Mouse (Mus musculus) G1E (cell line): Measurements from ENCODE around the gene Zfp87. TPM values are rescaled to one million over a fixed set of nuclear protein-coding genes. Genes with fewer than 3 reads are reported as not detected.
A peak's percentile ranks its signal among the peaks of the same experiment; 100 is the strongest.

Experiments
- ATAC-seq: 2 replicates; pipeline ENCODE4 v1.8.0; 2016; ENCODE audit warnings: mild to moderate bottlenecking; ENCODE audit not compliant: insufficient number of reproducible peaks, poor library complexity, low FRiP score, severe bottlenecking; ENCODE audit errors: extremely low read depth
- DNase-seq: peaks from one replicate; pipeline ENCODE4 v3.0.0; 2012; ENCODE audit warnings: low spot score
- H3K27me3 ChIP-seq: 2 replicates; pipeline ENCODE4 v1.6.1; 2012; ENCODE audit warnings: mild to moderate bottlenecking, low read length, inconsistent platforms; ENCODE audit not compliant: insufficient read depth
- H3K36me3 ChIP-seq: replicated peaks from 2 replicates; pipeline ENCODE3; 2012; ENCODE audit warnings: mild to moderate bottlenecking, inconsistent platforms
- H3K4me1 ChIP-seq: 2 replicates; pipeline ENCODE4 v1.6.1; 2012; ENCODE audit warnings: low read depth, low read length, inconsistent platforms, mixed read lengths; ENCODE audit not compliant: insufficient read depth
- H3K4me3 ChIP-seq: 2 replicates; pipeline ENCODE4 v1.5.1; 2012; ENCODE audit warnings: low read depth, mild to moderate bottlenecking, inconsistent platforms, low read length, moderate library complexity, mixed read lengths
- H3K9me3 ChIP-seq: replicated peaks from 2 replicates; pipeline ENCODE4 v1.6.1; 2012; ENCODE audit warnings: inconsistent platforms
- CTCF ChIP-seq: IDR thresholded peaks from 2 replicates; pipeline ENCODE4 v1.5.1; 2012; ENCODE audit warnings: low read depth, low read length, inconsistent platforms, mixed read lengths
- GATA1 ChIP-seq: IDR thresholded peaks from 2 replicates; pipeline ENCODE4 v1.6.1; 2012; ENCODE audit warnings: borderline replicate concordance, low read length, inconsistent platforms, mixed read lengths
- GATA2 ChIP-seq: IDR thresholded peaks from 2 replicates; pipeline ENCODE4 v1.6.1; 2012; ENCODE audit warnings: low read depth, low read length, inconsistent platforms, borderline replicate concordance
- POLR2AphosphoS5 ChIP-seq: IDR thresholded peaks from 2 replicates; pipeline ENCODE4 v1.6.1; 2012; ENCODE audit warnings: low read depth, low read length, inconsistent platforms; ENCODE audit not compliant: insufficient replicate concordance
- TAL1 ChIP-seq: conservative IDR thresholded peaks from 2 replicates; pipeline ENCODE4 v1.6.1; 2012; ENCODE audit warnings: low read depth, low read length, inconsistent platforms, mixed read lengths
- polyA plus RNA-seq: library from polyadenylated mRNA; stranded (reverse); fragments of >175 nt; gene quantifications from 2 replicates; pipeline ENCODE4 v1.2.3, GENCODE M21; 2012
- total RNA-seq, 2 experiments: library from RNA; stranded (forward) in 1 of 2; stranded (reverse) in 1 of 2; fragments of 200-1000 nt in 1 of 2; fragments of >200 nt in 1 of 2; fragmentation: Nextera tagmentation in 1 of 2; gene quantifications; 2 replicates each; pipeline ENCODE4 v1.2.3; 2014 to 2017

Zfp87 gene
- total RNA-seq (2014; fragmentation: Nextera tagmentation) = 35.0 and 43.3 TPM in 2 replicates
- 31.5 and 32.8 TPM in 2 replicates for total RNA-seq (2017)
- 0.86 and 1.3 TPM in 2 replicates for polyA plus RNA-seq

GRCm38 (mm10) chr13:67525753-67526410 is at the start of gene Zfp87, which contains the start of gene Gm26965:
Gene Zfp87, minus strand, starts transcription at chr13:67526177.
Gene Gm26965, minus strand, starts transcription at chr13:67526151.
- no peaks in the 10 kb centered on the region for H3K9me3 ChIP-seq

GRCm38 (mm10) chr13:67572591-67573189 is 46.7 kb upstream of the Zfp87 start:
- no peak for DNase-seq
- no peak for ATAC-seq
- no peaks in the 10 kb centered on the region for H3K9me3 ChIP-seq
- TF ChIP-seq POLR2AphosphoS5 (no peak), TAL1 (no peak), CTCF (no peak), GATA1 (no peak), GATA2 (no peak)
- H3K27me3 ChIP-seq = no peaks in the 10 kb centered on the region
- no peaks in the 10 kb centered on the region for H3K36me3 ChIP-seq
- H3K4me3 ChIP-seq = no peak overlapping the region
- H3K4me1 ChIP-seq = no peaks in the 10 kb centered on the region

More at GRCm38 (mm10) chr13:67525753-67526410, at the start of gene Zfp87, which contains the start of gene Gm26965:
- Histone ChIP-seq H3K36me3 (peaks cover 18% of the 10 kb centered on the region), H3K27me3 (no peaks in the 10 kb centered on the region), H3K4me1 (peaks cover 32% of the 10 kb centered on the region), H3K4me3 (peak within 1 kb of the TSS; percentile 99)
- DNase-seq = peak; percentile 67
- 0 out of 2 replicates have a peak, but pooled peaks have one; percentile 54 for TF ChIP-seq POLR2AphosphoS5
- TF ChIP-seq GATA2 = no peak
- peak; percentile 98 for ATAC-seq

- TF ChIP-seq GATA1 (no peak), POLR2AphosphoS5 (no peak), TAL1 (no peak), CTCF (no peak), GATA2 (no peak)
- Histone ChIP-seq H3K36me3 (peaks cover 11% of the 10 kb centered on the region), H3K27me3 (no peaks in the 10 kb centered on the region), H3K4me3 (peak within 1 kb of the TSS; percentile 92), H3K4me1 (peaks cover 20% of the 10 kb centered on the region), H3K9me3 (no peaks in the 10 kb centered on the region)
- no peak for DNase-seq
- ATAC-seq = no peak
Observed at GRCm38 (mm10) chr13:67553730-67554129, 27.8 kb upstream of the Zfp87 start, which contains the start of gene Zfp748. Gene Zfp748, minus strand, starts transcription at chr13:67553830.

GRCm38 (mm10) chr13:67552505-67553346 is 26.7 kb upstream of the Zfp87 start:
- Histone ChIP-seq H3K9me3 (no peaks in the 10 kb centered on the region), H3K4me3 (peak overlapping the region; percentile 92), H3K4me1 (peaks cover 22% of the 10 kb centered on the region), H3K36me3 (peaks cover 16% of the 10 kb centered on the region), H3K27me3 (no peaks in the 10 kb centered on the region)
- peak; percentile 94 for ATAC-seq
- no peak for TF ChIP-seq GATA1
- TF ChIP-seq CTCF = no peak
- no peak for TF ChIP-seq GATA2
- no peak for TF ChIP-seq TAL1
- TF ChIP-seq POLR2AphosphoS5 = no peak
- DNase-seq = peak; percentile 69

GRCm38 (mm10) chr13:67545941-67546340 is 20.0 kb upstream of the Zfp87 start:
- no peak for TF ChIP-seq GATA2
- TF ChIP-seq GATA1 = no peak
- no peak for TF ChIP-seq POLR2AphosphoS5
- no peak for TF ChIP-seq CTCF
- TF ChIP-seq TAL1 = no peak
- Histone ChIP-seq H3K4me1 (peaks cover 9% of the 10 kb centered on the region), H3K9me3 (peaks cover 12% of the 10 kb centered on the region; the same call in 1 of the 2 replicates), H3K36me3 (peaks cover 54% of the 10 kb centered on the region), H3K27me3 (no peaks in the 10 kb centered on the region), H3K4me3 (no peak overlapping the region)
- DNase-seq (no peak), ATAC-seq (no peak)
